Mouse (Mus musculus) layer of hippocampus, postnatal 36 days (tissue): ENCODE measurements around the gene Zfp82. TPM values are rescaled to one million over a fixed set of nuclear protein-coding genes. Genes with fewer than 3 reads are reported as not detected.
"Not testable (repeated sequence)": the region's sequence is repeated elsewhere in the genome, so short reads cannot be mapped to it uniquely, and the experiment has no call there.

ENCODE experiments used
- DNase-seq, 2 experiments: peaks; one replicate each; pipeline ENCODE4 v3.0.0; 2022
- total RNA-seq, 2 experiments: library from RNA; stranded (reverse); gene quantifications; 2 replicates each; pipeline ENCODE4 v1.2.3; 2021

Zfp82 gene
- total RNA-seq = 1 to 10 TPM; 3.7 to 4.2 TPM

- peak; percentile 80 to 81 for DNase-seq
Observed at GRCm38 (mm10) chr7:30072146-30073028, at the start of gene Zfp82. Gene Zfp82 (minus strand): TSS chr7:30072900.

GRCm38 (mm10) chr7:30122188-30122530 lies 49.5 kb upstream of the Zfp82 start:
- DNase-seq = no peak

GRCm38 (mm10) chr7:30121308-30122187 lies 48.8 kb upstream of the Zfp82 start, which contains the start of gene Zfp382:
Gene Zfp382 (plus strand): TSS chr7:30121942.
- DNase-seq = peak; percentile 90 to 91

GRCm38 (mm10) chr7:30117935-30118334 lies 45.2 kb upstream of the Zfp82 start:
- DNase-seq = not testable (repeated sequence)

GRCm38 (mm10) chr7:30116076-30116475 lies 43.4 kb upstream of the Zfp82 start:
- DNase-seq = no peak

GRCm38 (mm10) chr7:30099297-30099696 lies 26.6 kb upstream of the Zfp82 start:
- DNase-seq = peak; percentile 81 to 82

GRCm38 (mm10) chr7:30095551-30096125 lies 22.9 kb upstream of the Zfp82 start:
- DNase-seq = no peak

GRCm38 (mm10) chr7:30094646-30095429 lies 22.1 kb upstream of the Zfp82 start, which contains the start of gene Zfp260:
Gene Zfp260 (plus strand): TSS chr7:30094777.
- DNase-seq = peak; percentile 89 to 90

GRCm38 (mm10) chr7:30093918-30094415 lies 21.3 kb upstream of the Zfp82 start:
- DNase-seq = no peak

GRCm38 (mm10) chr7:30092666-30093065 lies 20.0 kb upstream of the Zfp82 start:
- DNase-seq = no peak

- no peak for DNase-seq
Observed at GRCm38 (mm10) chr7:30090970-30091585, 18.4 kb upstream of the Zfp82 start.

- peak; percentile 95 to 97 for DNase-seq
Observed at GRCm38 (mm10) chr7:30090092-30090969, 17.6 kb upstream of the Zfp82 start, which contains the start of the genes Gm26920 and Zfp566. Gene Gm26920 (minus strand): TSS chr7:30090410. Gene Zfp566 (minus strand): TSS chr7:30090527.

- DNase-seq = no peak
Observed at GRCm38 (mm10) chr7:30089405-30089804, 16.7 kb upstream of the Zfp82 start.

GRCm38 (mm10) chr7:30086524-30086923 lies 13.8 kb upstream of the Zfp82 start:
- peak in 1 of 2 experiments; percentile 22 for DNase-seq

GRCm38 (mm10) chr7:30064622-30065021 lies 8.1 kb downstream of the Zfp82 start:
- no peak for DNase-seq

- DNase-seq = no peak
Observed at GRCm38 (mm10) chr7:30062478-30062877, 10.2 kb downstream of the Zfp82 start.

GRCm38 (mm10) chr7:30060341-30060740 lies 12.4 kb downstream of the Zfp82 start:
- no peak for DNase-seq

- no peak for DNase-seq
Observed at GRCm38 (mm10) chr7:30053591-30053990, 19.1 kb downstream of the Zfp82 start.

- peak; percentile 93 to 94 for DNase-seq
Observed at GRCm38 (mm10) chr7:30050882-30051548, 21.7 kb downstream of the Zfp82 start, which contains the start of gene Zfp14. Gene Zfp14 (minus strand): TSS chr7:30051380.
